Mouse (Mus musculus): ENCODE measurements at regions not wholly inside any gene's neighbourhood (a gene's known extent, or its start where the extent isn't known, plus 50 kb on each side); places are given as distances from the start of the nearest gene placed in this dataset.

GRCm38 (mm10) chr15:87476247-87476646 is 67.9 kb upstream of the Fam19a5 start:
- DNase-seq (ENCODE audit: low read depth, low spot score): no peak

GRCm38 (mm10) chr15:87476862-87477490 is 67.1 kb upstream of the Fam19a5 start:
- no peak for DNase-seq (ENCODE audit: low read depth, low spot score)

GRCm38 (mm10) chr15:87480758-87481157 is 63.3 kb upstream of the Fam19a5 start:
- no peak for DNase-seq (ENCODE audit: low read depth, low spot score)

Measured in forelimb bud, embryonic 11.5 days (tissue).